Mouse (Mus musculus): ENCODE data around the gene Vegfc.
A peak's percentile ranks its signal among the peaks of the same experiment; 100 is the strongest.

The Vegfc gene

DNA sequence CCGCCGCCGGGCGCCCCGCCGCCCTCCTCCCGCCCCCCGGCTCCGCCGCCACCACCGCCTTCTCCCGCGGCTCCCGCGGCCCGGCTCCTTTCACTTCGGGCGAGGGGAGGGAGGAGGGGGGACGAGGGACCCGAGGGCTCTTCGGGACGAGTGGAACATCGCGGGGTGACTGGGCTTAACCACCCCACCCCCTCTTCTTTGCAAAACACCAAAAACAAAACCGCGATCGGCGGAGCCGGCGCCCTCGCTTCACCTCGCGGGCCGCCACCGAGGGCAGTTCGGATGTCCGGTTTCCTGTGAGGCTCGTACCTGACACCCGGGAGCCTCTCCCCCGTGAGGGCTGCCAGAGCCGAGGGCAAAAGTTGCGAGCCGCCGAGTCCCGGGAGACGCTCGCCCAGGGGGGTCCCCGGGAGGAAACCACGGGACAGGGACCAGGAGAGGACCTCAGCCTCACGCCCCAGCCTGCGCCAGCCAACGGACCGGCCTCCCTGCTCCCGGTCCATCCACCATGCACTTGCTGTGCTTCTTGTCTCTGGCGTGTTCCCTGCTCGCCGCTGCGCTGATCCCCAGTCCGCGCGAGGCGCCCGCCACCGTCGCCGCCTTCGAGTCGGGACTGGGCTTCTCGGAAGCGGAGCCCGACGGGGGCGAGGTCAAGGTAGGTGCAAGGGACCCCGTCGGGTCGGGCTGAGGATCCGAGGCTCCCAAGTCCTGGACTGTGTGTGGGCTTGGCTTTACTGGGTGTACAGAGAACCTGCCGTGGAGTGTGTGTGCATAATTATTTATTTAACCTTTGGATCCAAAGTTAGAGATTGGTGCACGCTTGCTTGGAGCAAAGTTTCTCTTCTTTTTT is at the start of gene Vegfc:
TSS of gene Vegfc (plus strand) at position 336 of the 850 bp plus-strand sequence.
- DNase-seq, result peak; percentile 15

- no peak for DNase-seq
Observed at GRCm38 (mm10) chr8:54034584-54034983, 42.8 kb upstream of the Vegfc start.

- no peak for DNase-seq
Observed at GRCm38 (mm10) chr8:54042601-54043000, 34.8 kb upstream of the Vegfc start.

DNA sequence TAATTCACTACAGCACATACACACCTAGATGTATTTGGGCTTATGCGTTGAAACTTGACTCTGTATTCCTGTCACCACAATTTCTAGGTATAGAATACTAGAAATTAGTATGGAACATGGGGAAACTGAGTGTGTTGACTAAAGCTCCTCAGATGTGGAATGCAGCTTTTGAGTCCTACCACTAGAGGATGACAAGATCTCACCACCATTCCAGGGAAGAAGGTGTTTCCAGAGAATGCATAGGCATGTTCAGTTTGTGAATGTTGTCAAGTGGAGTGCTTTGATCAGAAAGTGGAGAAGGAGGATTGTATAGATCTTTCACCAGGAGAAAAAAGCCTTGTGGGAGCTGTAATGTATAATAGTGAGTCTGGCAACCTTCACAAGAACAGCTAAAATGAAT is 33.9 kb upstream of the Vegfc start:
- DNase-seq, result no peak

DNA sequence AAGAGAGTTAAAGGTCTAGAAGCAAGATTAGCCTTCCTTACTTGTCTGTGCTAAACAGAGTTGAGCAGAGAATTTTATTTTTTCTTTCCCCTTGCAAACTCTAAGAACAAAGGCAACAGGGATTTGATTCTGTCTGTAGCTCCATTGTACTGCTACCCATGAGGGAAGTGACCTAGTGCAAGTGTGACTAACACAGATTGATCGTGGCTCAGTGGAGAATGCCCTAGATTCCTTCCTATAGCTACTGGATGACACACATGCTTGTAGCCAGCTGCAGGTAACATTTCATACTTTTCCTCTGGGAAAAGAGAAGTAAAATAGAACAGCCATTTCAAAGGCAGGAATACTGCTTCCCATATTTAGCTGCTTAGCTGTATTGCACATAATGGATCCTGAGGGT is 24.2 kb upstream of the Vegfc start:
- no peak for DNase-seq

DNA sequence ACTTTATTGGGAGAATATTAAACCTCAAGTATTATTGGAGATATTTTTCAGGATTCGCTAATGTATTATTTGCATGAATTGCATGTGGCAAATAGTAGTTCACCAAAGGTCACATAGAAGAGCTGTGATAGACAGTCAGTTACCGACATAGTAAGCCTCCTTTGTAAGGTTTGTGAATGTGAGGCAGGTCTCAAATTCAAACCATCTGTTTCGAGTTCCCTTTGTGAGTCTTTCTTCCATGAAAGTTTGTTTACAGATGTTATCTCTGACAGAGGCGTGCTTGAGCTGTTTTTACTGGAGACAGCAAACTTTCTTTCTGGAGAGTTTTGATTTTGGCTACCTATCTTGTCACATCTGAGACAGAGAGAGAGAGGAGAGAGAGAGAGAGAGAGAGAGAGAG is 11.9 kb upstream of the Vegfc start:
- DNase-seq, result no peak

GRCm38 (mm10) chr8:54076301-54076700 is 1.1 kb upstream of the Vegfc start:
- no peak for DNase-seq

DNA sequence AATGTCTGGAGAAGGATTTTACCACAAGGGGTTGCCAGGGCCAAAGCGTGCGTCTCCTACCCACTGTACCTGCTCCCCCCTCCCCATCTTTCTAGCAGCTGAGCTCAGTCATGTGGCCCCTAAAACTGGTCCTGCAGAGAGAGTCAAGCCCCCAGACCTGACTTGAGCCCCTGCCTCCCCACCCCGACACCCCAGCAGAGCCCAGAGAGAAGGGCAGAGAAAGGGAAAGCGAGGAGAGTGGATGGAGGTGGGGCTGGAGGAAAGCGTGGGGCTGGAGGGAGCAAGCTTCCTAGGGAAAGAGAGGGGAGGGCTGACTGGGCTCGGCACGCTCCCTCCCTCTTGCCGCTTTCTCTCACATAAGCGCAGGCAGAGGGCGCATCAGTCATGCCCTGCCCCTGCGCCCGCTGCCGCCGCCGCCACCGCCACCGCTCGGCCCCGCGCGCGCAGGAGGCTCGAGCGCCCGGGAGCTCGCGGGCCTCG is 575 bp upstream of the Vegfc start:
- peak; percentile 26 for DNase-seq

GRCm38 (mm10) chr8:54078121-54078440 is 675 bp downstream of the Vegfc start:
- DNase-seq, result no peak

DNA sequence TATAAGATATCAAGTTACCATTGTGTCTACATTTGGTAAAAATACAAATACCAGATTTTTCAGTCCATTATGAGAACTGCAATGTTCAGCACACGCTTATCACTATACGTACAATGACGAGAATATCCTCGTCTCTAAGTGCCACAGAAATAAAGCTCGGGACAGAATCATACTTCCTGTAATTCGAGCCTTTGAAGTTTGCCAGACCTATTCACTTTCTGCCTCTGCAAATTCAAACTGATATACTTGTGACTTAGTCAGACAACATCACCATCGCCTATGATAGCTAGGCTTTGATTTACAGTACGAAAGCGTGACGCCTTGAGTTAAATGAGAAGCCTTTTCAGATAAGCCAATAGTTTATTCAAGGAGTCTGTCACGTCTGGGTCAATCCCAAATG is 1.6 kb downstream of the Vegfc start:
- DNase-seq, result no peak

- no peak for DNase-seq
Observed at GRCm38 (mm10) chr8:54079601-54080000, 2.2 kb downstream of the Vegfc start.

GRCm38 (mm10) chr8:54085896-54086295 is 8.5 kb downstream of the Vegfc start:
- DNase-seq, result no peak

DNA sequence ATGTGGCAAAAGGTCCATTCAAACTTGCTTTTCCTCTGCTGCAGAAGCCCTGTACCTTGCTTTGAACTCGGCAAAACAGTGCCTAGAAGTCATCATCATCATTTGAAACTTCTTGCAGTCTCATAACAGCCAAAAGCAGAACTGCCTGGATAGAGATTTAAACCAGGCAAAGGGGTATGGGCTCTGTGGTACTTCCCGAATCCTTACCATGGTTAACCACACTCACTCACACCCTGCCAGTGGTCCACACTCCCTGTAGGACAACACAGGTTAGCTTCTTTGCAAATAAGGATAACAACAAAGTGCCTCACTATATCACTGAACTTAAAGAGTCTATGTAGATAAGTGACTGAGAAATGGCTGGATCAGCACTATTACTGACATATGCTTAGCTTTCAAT is 9.7 kb downstream of the Vegfc start:
- DNase-seq, result no peak

DNA sequence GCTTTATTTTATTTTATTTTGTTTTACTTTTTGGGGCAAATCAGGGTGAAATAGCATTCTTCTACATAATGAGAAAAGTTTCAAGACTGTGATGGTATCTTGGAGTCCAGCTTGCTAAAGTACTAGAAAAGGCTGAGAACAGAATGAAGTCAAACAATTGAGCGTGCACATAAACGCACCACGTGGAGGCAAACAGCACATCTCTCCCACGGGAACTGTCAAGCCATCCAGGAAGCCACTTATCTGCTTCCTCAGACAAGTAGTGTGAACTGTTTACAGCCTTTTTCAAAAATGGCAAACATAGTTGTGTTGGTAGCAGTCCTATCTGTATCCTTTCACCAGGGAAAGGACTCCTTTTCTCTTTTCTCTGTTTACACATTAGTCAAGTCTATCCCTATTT is 11.8 kb downstream of the Vegfc start:
- DNase-seq, result no peak

DNA sequence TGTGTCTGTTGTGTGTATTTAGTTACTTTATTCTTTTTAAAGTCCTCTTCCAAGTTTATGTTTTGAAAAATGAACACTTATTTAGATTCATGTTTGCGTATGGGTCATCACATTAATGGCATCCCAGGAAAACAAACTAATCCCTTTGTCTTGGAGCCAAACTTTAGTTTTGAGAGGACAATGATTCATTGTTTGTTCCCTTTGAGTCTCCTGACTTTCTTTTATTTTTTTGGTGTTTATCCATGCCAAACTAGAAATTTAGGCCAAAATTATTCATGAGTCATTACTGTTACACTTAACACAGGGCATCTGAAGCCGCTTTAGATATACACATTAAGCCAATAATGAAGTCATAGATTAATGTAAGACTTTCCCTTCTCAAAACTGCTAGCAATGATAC is 12.5 kb downstream of the Vegfc start:
- no peak for DNase-seq

- DNase-seq, result no peak
Observed at GRCm38 (mm10) chr8:54100058-54100457, 22.7 kb downstream of the Vegfc start.

DNA sequence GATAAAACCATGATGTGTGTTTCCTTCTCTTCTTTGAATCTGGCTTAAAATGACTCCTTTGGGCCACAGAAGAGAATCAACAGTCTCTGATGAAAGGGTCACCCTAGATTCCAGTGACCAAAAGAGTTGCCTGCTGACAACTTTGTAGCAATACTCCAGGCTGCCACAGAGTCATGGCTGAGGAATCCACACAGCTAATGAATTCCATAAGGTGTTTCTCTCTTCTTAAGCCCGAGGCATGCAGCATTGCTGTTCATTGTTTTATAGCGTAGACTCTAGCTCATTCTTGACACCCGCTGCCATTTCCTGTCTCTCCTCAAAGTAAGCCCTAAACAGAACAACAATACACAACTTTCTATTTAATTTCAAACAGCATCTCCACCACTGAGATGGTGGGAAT is 37.2 kb downstream of the Vegfc start:
- no peak for DNase-seq

- no peak for DNase-seq
Observed at GRCm38 (mm10) chr8:54120115-54120514, 42.7 kb downstream of the Vegfc start.

GRCm38 (mm10) chr8:54121942-54122341 is 44.5 kb downstream of the Vegfc start:
- DNase-seq, result no peak

DNA sequence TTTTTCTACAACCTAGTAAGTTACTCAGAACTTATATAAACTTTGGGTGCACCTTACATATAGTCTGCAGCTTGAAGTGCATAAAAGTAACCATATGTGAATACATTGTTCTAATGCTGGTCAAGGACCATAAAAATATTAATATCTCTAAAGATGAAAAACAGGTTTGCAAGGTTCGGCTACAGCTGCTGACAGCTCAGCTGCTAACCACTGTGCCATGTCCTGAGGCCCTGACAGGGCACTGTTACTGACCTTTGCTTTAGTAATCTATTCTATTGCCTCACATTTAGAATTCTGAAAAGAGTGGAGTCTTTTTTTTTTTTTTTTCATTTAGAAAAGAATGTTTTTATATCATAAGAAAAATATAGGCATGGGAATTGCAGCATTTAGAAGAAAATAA is 44.9 kb downstream of the Vegfc start:
- no peak for DNase-seq

GRCm38 (mm10) chr8:54130558-54130957 is 53.2 kb downstream of the Vegfc start:
- DNase-seq, result no peak

DNA sequence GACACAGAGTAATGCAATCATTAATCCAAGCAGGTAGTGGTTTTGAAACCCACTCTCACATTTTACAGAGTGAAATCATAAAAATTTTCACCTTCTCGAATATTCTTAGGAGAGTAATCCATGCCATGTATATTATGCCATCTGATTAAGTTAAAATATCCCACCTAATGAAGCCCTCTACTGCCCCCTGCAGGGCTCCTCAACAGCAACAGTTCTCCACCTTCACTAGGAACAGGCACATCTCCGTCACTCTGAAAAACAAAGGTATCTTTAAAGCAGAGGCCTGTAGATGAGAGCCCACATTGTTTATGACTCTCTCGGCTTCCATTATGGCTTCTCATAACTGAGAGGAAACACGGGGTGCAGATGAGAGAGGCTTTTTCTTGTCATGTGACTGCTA is 75.8 kb downstream of the Vegfc start:
- no peak for DNase-seq

DNA sequence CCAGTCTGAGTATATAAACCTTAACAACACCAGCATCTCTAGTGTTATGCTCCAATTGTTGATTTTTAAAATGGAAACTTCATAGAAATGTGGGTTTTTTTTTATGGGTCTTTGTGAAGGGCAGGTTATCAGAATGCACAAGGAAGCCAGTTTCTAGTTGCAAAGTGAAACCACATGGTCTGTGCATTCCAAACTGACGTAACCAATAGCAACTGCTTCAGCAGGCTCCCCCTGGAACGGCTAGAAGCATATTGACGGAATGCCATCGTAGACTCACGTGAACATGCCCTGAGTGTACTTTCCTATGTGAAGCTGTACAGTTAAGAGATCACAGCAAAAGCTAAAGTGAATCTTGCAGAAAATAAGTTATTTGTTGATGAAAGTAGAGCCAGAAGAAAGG is 86.1 kb downstream of the Vegfc start:
- DNase-seq, result no peak

- no peak for DNase-seq
Observed at GRCm38 (mm10) chr8:54185336-54185735, 107.9 kb downstream of the Vegfc start.

DNA sequence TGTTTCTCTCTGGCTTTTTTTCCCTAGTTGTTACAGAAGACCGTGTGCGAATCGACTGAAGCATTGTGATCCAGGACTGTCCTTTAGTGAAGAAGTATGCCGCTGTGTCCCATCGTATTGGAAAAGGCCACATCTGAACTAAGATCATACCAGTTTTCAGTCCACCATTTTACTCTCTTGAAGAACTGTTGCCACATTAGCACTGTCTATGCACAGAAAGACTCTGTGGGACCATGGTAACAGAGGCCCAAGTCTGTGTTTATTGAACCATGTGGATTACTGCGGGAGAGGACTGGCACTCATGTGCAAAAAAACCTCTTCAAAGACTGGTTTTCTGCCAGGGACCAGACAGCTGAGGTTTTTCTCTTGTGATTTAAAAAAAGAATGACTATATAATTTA is 108.5 kb downstream of the Vegfc start:
- DNase-seq, result no peak

All from cerebellum, adult 11-12 months (tissue).